Mouse (Mus musculus): Measurements from ENCODE around the gene Trim14. TPM values are rescaled to one million over a fixed set of nuclear protein-coding genes. Genes with fewer than 3 reads are reported as not detected.

Trim14 gene
- total RNA-seq, 2 experiments from 2014 or later = 1.3 to 3.4 TPM

- intact Hi-C loops (cut with DNase I) = loop anchor here (2.0 kb wide), 1 partner anchor 62 kb away; the partner anchor contains the start of gene Trmo
- DNase-seq = peak; percentile 97
Observed at GRCm38 (mm10) chr4:46450519-46451131, 85.3 kb downstream of the Trim14 start, which contains the start of gene Anp32b. Gene Anp32b (plus strand): TSS chr4:46450902.

- no peak for DNase-seq
- intact Hi-C loops (cut with DNase I) = loop anchor here (2.0 kb wide), 1 partner anchor 61 kb away; the partner anchor contains the start of gene Trmo
Observed at GRCm38 (mm10) chr4:46450020-46450518, 85.9 kb downstream of the Trim14 start.

- intact Hi-C loops (cut with DNase I) = no loop called here
Observed at GRCm38 (mm10) chr4:46448886-46449285, 87.1 kb downstream of the Trim14 start.

GRCm38 (mm10) chr4:46447461-46447860, 88.5 kb downstream of the Trim14 start:
- no peak for DNase-seq
- intact Hi-C loops (cut with DNase I) = no loop called here

More at GRCm38 (mm10) chr4:46448886-46449285, 87.1 kb downstream of the Trim14 start:
- DNase-seq = no peak

- no peak for DNase-seq
Observed at GRCm38 (mm10) chr4:46445237-46445945, 90.5 kb downstream of the Trim14 start.

More at GRCm38 (mm10) chr4:46445237-46445945, 90.5 kb downstream of the Trim14 start:
- intact Hi-C loops (cut with DNase I) = no loop called here

Other genes with a start within 250 kb of the Trim14 start
- gene Foxe1, start 192.5 kb downstream of the Trim14 start, total RNA-seq (2021) = not detected
- 1 to 10 TPM; 4.3 to 4.8 TPM for gene Trmo, start 146.7 kb downstream of the Trim14 start, total RNA-seq (2021)
- gene Hemgn, start 122.6 kb downstream of the Trim14 start, total RNA-seq (2021) = under 1 TPM; 0.54 to 0.60 TPM
- gene Anp32b, start 85.2 kb downstream of the Trim14 start, total RNA-seq (2021) = 10 to 100 TPM; 58.1 to 66.6 TPM
- gene Nans, start 46.9 kb downstream of the Trim14 start, total RNA-seq (2021) = 10 to 100 TPM; 17.5 to 21.4 TPM
- gene Coro2a, start 66.1 kb upstream of the Trim14 start, total RNA-seq (2021) = 1 to 10 TPM in 1 of 2 experiments, under 1 TPM in 1; 0.54 to 1.2 TPM
- 1 to 10 TPM; 1.4 to 1.6 TPM for gene Tbc1d2, start 114.1 kb upstream of the Trim14 start, total RNA-seq (2021)